Mouse (Mus musculus) myocyte (in vitro differentiated cells): ENCODE measurements around the gene Csn1s2a. TPM values are rescaled to one million over a fixed set of nuclear protein-coding genes. Genes with fewer than 3 reads are reported as not detected.

Experiments used
- H3K27me3 ChIP-seq: one replicate; pipeline ENCODE4 v1.6.1; 2011; ENCODE audit not compliant: control insufficient read depth, insufficient read depth, insufficient read length
- H3K36me3 ChIP-seq: one replicate; pipeline ENCODE4 v1.6.1; 2011; ENCODE audit not compliant: control insufficient read depth, insufficient read depth
- H3K4me2 ChIP-seq: one replicate; pipeline ENCODE4 v1.6.1; 2011; ENCODE audit warnings: low read depth, control low read depth
- H3K4me3 ChIP-seq: one replicate; pipeline ENCODE4 v1.5.1; 2011; ENCODE audit warnings: mild to moderate bottlenecking, control low read depth, moderate library complexity
- H3K79me2 ChIP-seq: one replicate; pipeline ENCODE4 v1.6.1; 2011; ENCODE audit not compliant: control insufficient read depth, insufficient read depth
- H3ac ChIP-seq: one replicate; pipeline ENCODE4 v1.6.1; 2011; ENCODE audit not compliant: control insufficient read depth, insufficient read length
- CEBPB ChIP-seq: IDR thresholded peaks from 2 replicates; pipeline ENCODE4 v1.6.1; 2011; ENCODE audit warnings: mild to moderate bottlenecking, moderate library complexity; ENCODE audit not compliant: poor library complexity, insufficient read depth, severe bottlenecking
- E2F4 ChIP-seq: IDR thresholded peaks from one replicate; pipeline ENCODE4 v1.6.1; 2011; ENCODE audit warnings: mild to moderate bottlenecking, control low read depth, moderate library complexity; ENCODE audit not compliant: insufficient read depth
- MAX ChIP-seq: IDR thresholded peaks from one replicate; pipeline ENCODE4 v1.6.1; 2011; ENCODE audit warnings: low read depth, mild to moderate bottlenecking, control low read depth
- MYOD1 ChIP-seq, 3 experiments: IDR thresholded peaks; one replicate each; pipeline ENCODE4 v1.6.1; 2011; ENCODE audit warnings: control low read depth in 2 of 3, low read depth in 2 of 3, mild to moderate bottlenecking in 2 of 3, moderate library complexity in 1 of 3; ENCODE audit not compliant: insufficient read length in 2 of 3, control insufficient read depth in 1 of 3
- MYOG ChIP-seq, 3 experiments: IDR thresholded peaks; one replicate each; pipeline ENCODE4 v1.6.1; 2011; ENCODE audit warnings: control low read depth in 2 of 3, low read depth in 2 of 3, mild to moderate bottlenecking in 2 of 3; ENCODE audit not compliant: insufficient read length in 2 of 3, control insufficient read depth in 1 of 3, insufficient read depth in 1 of 3
- POLR2A ChIP-seq: IDR thresholded peaks from one replicate; pipeline ENCODE4 v1.6.1; 2011; ENCODE audit warnings: low read depth, mild to moderate bottlenecking, control low read depth, moderate library complexity; ENCODE audit not compliant: insufficient read length
- POLR2AphosphoS2 ChIP-seq: IDR thresholded peaks from one replicate; pipeline ENCODE4 v1.6.1; 2011; ENCODE audit warnings: low read depth, control low read depth; ENCODE audit not compliant: insufficient read length
- REST ChIP-seq: IDR thresholded peaks from one replicate; pipeline ENCODE4 v1.6.1; 2011; ENCODE audit warnings: mild to moderate bottlenecking, control low read depth, moderate library complexity; ENCODE audit not compliant: insufficient read depth, insufficient read length
- SRF ChIP-seq: IDR thresholded peaks from one replicate; pipeline ENCODE4 v1.6.1; 2011; ENCODE audit warnings: low read depth; ENCODE audit not compliant: control insufficient read depth, insufficient read length
- TCF12 ChIP-seq: IDR thresholded peaks from one replicate; pipeline ENCODE4 v1.6.1; 2011; ENCODE audit warnings: mild to moderate bottlenecking, control low read depth; ENCODE audit not compliant: poor library complexity, insufficient read depth, severe bottlenecking
- TCF3 ChIP-seq: IDR thresholded peaks from one replicate; pipeline ENCODE4 v1.6.1; 2011; ENCODE audit warnings: low read depth, control low read depth; ENCODE audit not compliant: insufficient read length
- USF1 ChIP-seq: IDR thresholded peaks from one replicate; pipeline ENCODE4 v1.6.1; 2011; ENCODE audit warnings: low read depth, mild to moderate bottlenecking, control low read depth, moderate library complexity
- polyA plus RNA-seq: library from polyadenylated mRNA; unstranded; fragments of >200 nt; fragmentation: generic; extraction: Trizol; gene quantifications from one replicate; pipeline ENCODE4 v1.2.1, GENCODE M21; 2012; ENCODE audit warnings: missing spikeins

The Csn1s2a gene
- polyA plus RNA-seq, 1 experiment, result not detected

DNA sequence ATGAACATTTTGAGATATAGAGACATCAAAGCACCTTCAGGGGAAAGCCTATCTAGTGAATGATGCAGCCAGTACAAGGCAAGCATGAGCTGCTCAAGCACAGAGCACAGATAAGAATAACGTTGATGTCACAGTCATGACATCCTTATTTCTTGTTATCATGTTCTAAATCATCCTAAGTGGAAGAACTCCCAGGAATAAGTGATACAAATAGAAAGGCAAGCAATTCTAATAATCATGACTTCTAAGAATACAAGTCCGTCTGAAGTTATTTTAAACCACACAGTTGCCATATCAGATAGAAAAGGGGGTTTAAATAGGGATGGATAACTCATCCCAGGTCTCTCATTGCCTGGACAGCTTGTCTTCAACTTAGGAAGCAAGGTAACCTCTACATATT lies 33.4 kb downstream of the Csn1s2a start, which contains the start of gene Csn1s2b:
Gene Csn1s2b (plus strand): TSS at position 301 of the 400 bp plus-strand sequence.
- Histone ChIP-seq H3ac (no peak within 1 kb of the TSS), H3K27me3 (no peaks in the 10 kb centered on the region), H3K4me2 (no peak within 1 kb of the TSS), H3K4me3 (no peak within 1 kb of the TSS), H3K36me3 (no peaks in the 10 kb centered on the region), H3K79me2 (no peaks in the 10 kb centered on the region)
- TF ChIP-seq POLR2AphosphoS2 (no peak), TCF12 (no peak), USF1 (no peak), POLR2A (no peak), MYOD1 (IDR thresholded peaks at IDR 0.05; ENCODE audit: control insufficient read depth in 1 of 3, insufficient read length in 2 of 3, low read depth in 2 of 3) (no peak)

DNA sequence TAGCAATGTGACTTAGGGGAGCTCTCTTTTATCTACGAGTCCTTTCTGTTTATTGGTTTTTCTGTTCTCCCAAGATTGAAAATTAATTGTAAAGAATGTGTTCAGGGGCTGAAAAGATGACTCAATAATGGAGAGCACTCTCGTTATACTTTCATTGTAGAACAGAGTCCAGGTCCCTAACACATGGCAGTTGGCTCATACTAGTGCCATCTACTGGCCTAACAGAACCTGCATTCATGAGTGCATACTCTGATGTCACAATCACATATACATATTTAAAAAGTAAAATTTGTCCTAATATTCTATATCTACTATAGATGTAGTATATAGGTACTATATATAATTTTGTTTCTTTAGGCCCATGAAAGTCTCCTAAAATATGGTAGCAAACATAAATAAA lies 34.9 kb downstream of the Csn1s2a start:
- Histone ChIP-seq H3K36me3 (no peaks in the 10 kb centered on the region), H3ac (no peak overlapping the region), H3K27me3 (no peaks in the 10 kb centered on the region), H3K4me3 (no peak overlapping the region), H3K4me2 (no peak overlapping the region), H3K79me2 (no peaks in the 10 kb centered on the region)
- TF ChIP-seq SRF, result no peak
- TF ChIP-seq MAX, result no peak
- no peak for TF ChIP-seq TCF12
- no peak for TF ChIP-seq CEBPB
- no peak for TF ChIP-seq MYOG (IDR thresholded peaks at IDR 0.05; ENCODE audit: control insufficient read depth in 1 of 3, insufficient read depth in 1 of 3, insufficient read length in 2 of 3, low read depth in 2 of 3)
- no peak for TF ChIP-seq TCF3
- no peak for TF ChIP-seq REST
- no peak for TF ChIP-seq POLR2A
- no peak for TF ChIP-seq E2F4
- no peak for TF ChIP-seq MYOD1 (IDR thresholded peaks at IDR 0.05; ENCODE audit: control insufficient read depth in 1 of 3, insufficient read length in 2 of 3, low read depth in 2 of 3)
- no peak for TF ChIP-seq POLR2AphosphoS2
- TF ChIP-seq USF1, result no peak

DNA sequence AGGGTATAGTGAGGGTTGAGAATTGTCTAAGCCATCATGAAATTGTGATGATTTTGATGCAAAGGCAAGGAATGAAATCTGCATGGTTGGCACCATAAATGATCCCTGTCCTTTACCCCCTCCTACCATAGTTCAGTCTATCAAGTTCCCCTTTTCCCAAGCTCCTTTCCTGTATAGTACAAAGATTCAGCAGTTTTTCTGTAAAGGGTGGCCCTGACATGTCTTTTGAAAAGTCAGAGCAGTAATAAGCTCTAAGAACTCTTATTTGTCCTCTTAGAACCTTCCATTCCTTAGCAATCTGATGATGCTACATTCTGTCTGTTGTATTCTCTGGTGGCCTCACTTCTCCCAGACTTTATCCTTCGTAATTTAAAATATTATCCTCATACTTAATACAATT lies 51.0 kb downstream of the Csn1s2a start, which contains the start of gene Prr27:
Gene Prr27 (plus strand): TSS at position 301 of the 400 bp plus-strand sequence.
- no peaks in the 10 kb centered on the region for H3K36me3 ChIP-seq
- no peak for TF ChIP-seq TCF12
- TF ChIP-seq USF1, result no peak
- no peak for TF ChIP-seq MYOG (IDR thresholded peaks at IDR 0.05; ENCODE audit: control insufficient read depth in 1 of 3, insufficient read depth in 1 of 3, insufficient read length in 2 of 3, low read depth in 2 of 3)
- TF ChIP-seq SRF, result no peak
- no peak for TF ChIP-seq MYOD1 (IDR thresholded peaks at IDR 0.05; ENCODE audit: control insufficient read depth in 1 of 3, insufficient read length in 2 of 3, low read depth in 2 of 3)
- no peak for TF ChIP-seq E2F4
- TF ChIP-seq MAX, result no peak
- no peak for TF ChIP-seq TCF3
- no peak for TF ChIP-seq POLR2A
- TF ChIP-seq CEBPB, result no peak
- no peak for TF ChIP-seq REST
- no peak for TF ChIP-seq POLR2AphosphoS2
- H3ac ChIP-seq, result no peak within 1 kb of the TSS
- H3K79me2 ChIP-seq, result no peaks in the 10 kb centered on the region
- no peak within 1 kb of the TSS for H3K4me2 ChIP-seq
- no peaks in the 10 kb centered on the region for H3K27me3 ChIP-seq
- no peak within 1 kb of the TSS for H3K4me3 ChIP-seq

Other genes starting within 250 kb of the Csn1s2a start
- gene Sult1b1, start 236.4 kb upstream of the Csn1s2a start, polyA plus RNA-seq, result not detected
- gene Sult1d1, start 205.5 kb upstream of the Csn1s2a start, polyA plus RNA-seq, result not detected
- gene Sult1e1, start 183.0 kb upstream of the Csn1s2a start, polyA plus RNA-seq, result not detected
- gene Csn1s1, start 108.4 kb upstream of the Csn1s2a start, polyA plus RNA-seq, result not detected
- not detected for gene Csn2, start 74.9 kb upstream of the Csn1s2a start, polyA plus RNA-seq
- gene Csn1s2b, start 33.5 kb downstream of the Csn1s2a start, polyA plus RNA-seq, result not detected
- gene Prr27, start 51.1 kb downstream of the Csn1s2a start, polyA plus RNA-seq, result not detected
- gene Odam, start 110.5 kb downstream of the Csn1s2a start, polyA plus RNA-seq, result not detected
- gene Csn3, start 151.0 kb downstream of the Csn1s2a start, polyA plus RNA-seq, result 1.5 TPM
- gene 2310003L06Rik, start 194.9 kb downstream of the Csn1s2a start, polyA plus RNA-seq, result not detected
- gene Gm28434, start 194.9 kb downstream of the Csn1s2a start, polyA plus RNA-seq, result not detected
- gene Cabs1, start 204.9 kb downstream of the Csn1s2a start, polyA plus RNA-seq, result not detected
- gene Smr3a, start 228.0 kb downstream of the Csn1s2a start, polyA plus RNA-seq, result not detected